Mouse (Mus musculus) testis, adult 2 months (tissue): ENCODE results near the gene Pfkfb2.

Experiments
- CTCF ChIP-seq: fragments of 200-500 bp; IDR thresholded peaks from 2 replicates; pipeline ENCODE4 v1.5.1; 2012; ENCODE audit warnings: low read depth, mild to moderate bottlenecking, inconsistent platforms, low read length, moderate library complexity; ENCODE audit not compliant: control insufficient read depth, insufficient read depth, insufficient replicate concordance
- POLR2A ChIP-seq: fragments of 200-500 bp; IDR thresholded peaks from 2 replicates; pipeline ENCODE4 v1.6.1; 2012; ENCODE audit warnings: low read depth, mild to moderate bottlenecking, inconsistent platforms, low read length, moderate library complexity; ENCODE audit not compliant: control insufficient read depth

DNA sequence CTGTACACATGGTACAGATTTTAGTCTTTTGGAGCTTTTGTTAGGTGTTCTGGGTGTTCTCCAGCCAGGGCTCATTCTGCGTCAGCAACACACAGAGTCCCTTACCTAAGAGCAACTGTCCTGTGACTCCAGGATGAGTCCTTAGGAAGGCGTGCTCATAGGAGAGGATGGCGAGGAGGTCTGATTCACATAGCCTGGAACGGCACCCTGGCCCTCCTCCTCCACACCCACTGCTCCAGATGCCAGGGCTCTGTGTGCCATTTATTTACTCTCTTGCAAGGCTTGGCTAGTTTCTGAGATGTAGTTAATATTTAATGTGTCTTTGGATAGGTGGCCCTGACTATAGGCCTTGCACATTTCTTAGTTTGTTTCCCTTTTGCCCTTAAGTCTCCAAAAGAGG is 4.6 kb upstream of the Pfkfb2 start:
- no peak for TF ChIP-seq POLR2A
- TF ChIP-seq CTCF = no peak
